Mouse (Mus musculus) adrenal gland, adult (tissue): Measurements from ENCODE around the gene Ggn.
"Not testable (repeated sequence)": the region's sequence is repeated elsewhere in the genome, so short reads cannot be mapped to it uniquely, and the experiment has no call there.

Source experiments
- DNase-seq, 2 experiments: peaks; one replicate each; pipeline ENCODE4 v3.0.0; 2022 to 2023; ENCODE audit warnings: low spot score in 1 of 2; ENCODE audit not compliant: inconsistent age in 2 of 2

Ggn gene

DNA sequence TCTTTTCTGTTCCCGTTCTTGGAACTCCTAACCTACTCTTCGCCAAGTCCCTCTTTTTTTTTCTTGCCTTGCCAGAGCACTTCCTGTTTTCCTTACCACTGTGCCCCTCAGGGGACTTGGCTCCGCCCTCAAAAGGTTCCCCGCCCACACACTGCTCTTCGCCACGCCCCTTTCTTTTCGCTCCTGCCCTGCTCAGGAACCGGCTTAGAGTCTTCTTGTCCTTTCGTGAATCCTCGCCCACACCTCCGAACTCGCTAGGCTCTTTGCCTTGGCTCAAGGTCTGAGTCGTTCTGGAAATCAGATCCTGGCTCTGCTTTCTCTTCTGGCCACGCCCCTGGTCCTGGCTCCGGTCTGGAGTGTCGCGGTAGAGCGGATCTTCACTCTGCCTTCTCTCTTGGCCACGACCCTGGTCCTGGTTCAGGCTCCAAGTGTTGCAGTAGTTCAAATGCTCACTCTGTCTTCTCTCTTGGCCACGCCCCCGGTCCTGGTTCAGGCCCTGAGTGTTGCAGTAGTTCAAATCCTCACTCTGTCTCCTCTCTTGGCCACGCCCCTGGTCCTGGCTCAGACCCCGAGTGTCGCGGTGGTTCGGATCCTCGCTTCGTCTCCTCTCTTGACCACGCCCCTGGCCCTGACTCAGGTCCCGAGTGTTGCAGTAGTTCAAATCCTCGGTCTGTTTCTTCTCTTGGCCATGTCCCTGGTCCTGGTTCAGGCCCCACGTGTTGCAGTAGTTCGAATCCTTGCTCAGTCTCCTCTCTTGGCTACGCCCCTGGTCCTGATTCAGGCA lies 41.6 kb downstream of the Ggn start:
- DNase-seq, result peak; percentile 88 to 97

DNA sequence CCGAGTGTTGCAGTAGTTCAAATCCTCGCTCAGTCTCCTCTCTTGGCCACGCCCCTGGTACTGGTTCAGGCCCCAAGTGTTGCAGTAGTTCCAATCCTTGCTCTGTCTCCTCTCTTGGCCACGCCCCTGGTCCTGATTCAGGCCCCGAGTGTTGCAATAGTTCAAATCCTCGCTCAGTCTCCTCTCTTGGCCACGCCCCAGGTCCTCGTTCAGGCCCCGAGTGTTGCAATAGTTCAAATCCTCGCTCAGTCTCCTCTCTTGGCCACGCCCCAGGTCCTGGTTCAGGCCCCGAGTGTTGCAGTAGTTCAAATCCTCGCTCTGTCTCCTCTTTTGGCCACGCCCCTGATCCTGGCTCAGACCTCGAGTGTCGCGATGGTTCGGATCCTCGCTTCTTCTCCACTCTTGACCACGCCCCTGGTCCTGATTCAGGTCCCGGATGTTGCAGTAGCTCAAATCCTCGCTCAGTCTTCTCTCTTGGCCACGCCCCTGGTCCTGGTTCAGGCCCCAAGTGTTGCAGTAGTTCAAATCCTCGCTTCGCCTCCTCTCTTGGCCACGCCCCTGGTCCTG lies 42.3 kb downstream of the Ggn start:
- peak in 1 of 2 experiments; percentile 39 for DNase-seq

DNA sequence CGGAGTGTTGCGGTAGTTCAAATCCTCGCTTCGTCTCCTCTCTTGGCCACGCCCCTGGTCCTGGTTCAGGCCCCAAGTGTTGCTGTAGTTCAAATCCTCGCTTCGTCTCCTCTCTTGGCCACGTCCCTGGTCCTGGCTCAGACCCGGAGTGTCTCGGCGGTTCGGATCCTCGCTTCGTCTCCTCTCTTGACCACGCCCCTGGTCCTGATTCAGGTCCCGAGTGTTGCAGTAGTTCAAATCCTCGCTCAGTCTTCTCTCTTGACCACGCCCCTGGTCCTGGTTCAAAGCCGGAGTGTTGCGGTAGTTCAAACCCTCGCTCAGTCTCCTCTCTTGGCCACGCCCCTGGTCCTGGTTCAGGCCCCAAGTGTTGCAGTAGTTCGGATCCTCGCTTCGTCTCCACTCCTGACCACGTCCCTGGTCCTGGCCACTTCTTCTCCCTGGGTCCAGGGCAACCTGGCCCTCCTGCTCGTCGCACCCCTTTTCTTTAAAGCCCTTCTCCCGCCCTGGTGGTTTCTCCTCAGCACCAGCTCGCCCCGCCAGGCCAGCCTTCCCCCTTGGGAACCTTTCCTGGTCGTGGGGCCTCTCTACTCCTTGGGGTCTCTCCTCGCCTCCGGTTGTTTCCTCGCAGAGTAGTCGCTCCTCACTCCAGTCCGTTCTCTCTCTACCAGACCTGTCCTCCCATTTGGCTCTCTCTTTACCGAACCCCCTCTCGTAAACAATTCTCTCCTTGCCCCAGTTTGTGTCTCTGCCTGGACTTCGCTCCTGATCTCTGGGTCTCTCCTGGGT lies 43.0 kb downstream of the Ggn start:
- not testable (repeated sequence) for DNase-seq

DNA sequence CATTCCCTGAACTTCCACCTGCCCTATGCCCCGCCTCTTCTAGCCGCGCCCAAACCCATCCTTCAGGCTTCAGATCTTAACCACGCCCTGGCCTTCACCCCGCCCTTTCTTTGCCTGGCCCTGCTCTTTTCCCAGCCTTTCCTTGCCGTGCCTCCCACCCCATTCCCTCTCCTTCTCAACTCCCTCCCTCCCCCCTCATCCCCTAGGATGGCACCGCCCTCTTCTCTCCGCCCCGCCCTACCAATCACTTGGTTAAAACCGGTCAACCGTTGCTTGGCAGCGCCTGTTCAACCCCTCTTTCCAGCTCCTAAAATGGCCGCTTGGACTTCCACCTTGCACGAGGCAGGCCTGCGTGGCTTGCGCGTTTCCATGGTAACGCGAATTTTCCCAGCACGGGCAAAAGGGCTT lies 43.7 kb downstream of the Ggn start, which contains the start of gene Catsperg1:
Gene Catsperg1 (minus strand): TSS at position 361 of the 408 bp plus-strand sequence.
- no peak for DNase-seq

DNA sequence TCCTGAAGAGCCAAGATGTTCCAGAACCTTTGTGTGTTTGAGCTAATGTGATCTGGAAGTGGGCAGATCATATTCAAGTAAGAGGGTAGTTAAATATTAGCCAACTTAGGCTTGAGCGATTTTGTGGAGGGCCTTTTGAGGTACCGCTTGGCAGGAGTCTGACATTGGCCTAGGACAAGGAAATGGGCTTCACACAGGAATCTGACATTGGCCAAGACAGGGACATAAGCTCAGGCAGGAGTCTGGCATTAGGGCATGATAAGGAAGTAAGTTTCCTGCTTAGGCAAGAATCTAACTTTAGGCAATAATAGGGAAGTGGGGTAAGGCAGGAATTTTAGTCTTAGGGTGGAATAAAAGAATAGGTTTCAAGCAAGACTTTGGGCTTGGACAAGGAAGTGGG lies 44.2 kb downstream of the Ggn start:
- DNase-seq, result no peak

DNA sequence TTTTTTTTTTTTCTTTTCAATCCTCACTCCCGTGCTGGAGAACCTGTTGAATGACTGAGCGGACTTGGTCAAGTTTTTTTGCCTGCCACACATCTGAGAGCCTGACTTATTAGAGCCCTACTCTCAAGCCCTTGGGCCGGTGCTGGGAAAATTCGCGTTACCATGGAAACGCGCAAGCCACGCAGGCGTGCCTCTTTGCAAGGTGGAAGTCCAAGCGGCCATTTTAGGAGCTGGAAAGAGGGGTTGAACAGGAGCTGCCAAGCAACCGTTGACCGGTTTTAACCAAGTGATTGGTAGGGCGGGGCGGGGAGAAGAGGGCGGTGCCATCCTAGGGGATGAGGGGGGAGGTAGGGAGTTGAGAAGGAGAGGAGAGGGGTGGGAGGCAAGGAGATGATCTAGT lies 44.8 kb downstream of the Ggn start:
- no peak for DNase-seq
